Mouse (Mus musculus): ENCODE data around the gene Ccdc122. TPM values are rescaled to one million over a fixed set of nuclear protein-coding genes. Genes with fewer than 3 reads are reported as not detected.

Ccdc122 gene
- polyA plus RNA-seq (2017; shearing (Covaris generic)): 1.7 TPM

DNA sequence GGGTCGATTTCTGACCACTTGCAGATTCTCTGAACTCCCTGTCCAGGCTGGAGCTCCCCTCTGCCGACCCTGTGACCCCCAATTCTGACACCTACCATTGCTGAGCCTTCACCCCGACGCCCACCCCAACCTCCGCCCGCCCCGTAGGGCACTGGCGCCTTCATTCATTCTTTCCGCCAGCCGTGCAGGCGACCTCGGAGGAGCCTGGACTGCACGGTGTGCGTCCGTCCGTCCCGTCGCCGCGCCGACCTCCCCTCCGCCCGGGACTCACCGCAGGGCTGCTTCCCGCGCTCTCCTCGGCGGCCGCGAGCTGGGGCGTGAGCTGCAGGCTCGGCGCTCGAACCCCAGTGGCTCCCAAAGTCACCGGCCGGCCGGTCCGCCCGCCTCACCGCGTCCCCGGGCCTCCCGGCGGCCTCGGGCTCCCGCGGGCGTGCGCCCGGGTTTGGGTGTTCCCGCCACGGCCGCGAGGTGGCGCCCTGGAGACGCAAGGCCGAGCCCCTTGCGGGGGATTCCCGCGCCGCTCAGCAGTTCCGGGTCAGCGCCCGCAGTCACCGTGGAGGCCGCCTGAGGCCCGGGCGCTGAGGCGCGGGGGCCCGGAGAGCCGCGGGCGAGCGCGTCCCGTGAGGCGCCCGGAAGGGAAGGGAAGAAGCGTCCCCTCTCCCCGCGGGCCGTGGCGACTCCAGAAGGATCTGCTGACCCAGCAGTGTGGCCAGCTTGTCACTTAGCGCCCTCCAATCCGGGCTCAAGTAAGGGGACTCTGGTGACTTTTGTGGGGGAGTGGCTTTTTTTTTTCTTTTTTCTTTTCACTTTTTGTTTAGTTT lies at the start of gene Ccdc122, which contains the start of gene Lacc1:
TSS of gene Ccdc122 (plus strand) at position 547 of the 821 bp plus-strand sequence.
TSS of gene Lacc1 (minus strand) at position 679 of the 821 bp plus-strand sequence.

GRCm38 (mm10) chr14:77156222-77156910 lies 119.8 kb downstream of the Ccdc122 start, which contains the start of gene Enox1:
Gene Enox1, plus strand, starts transcription at chr14:77156763.

Other genes starting within 250 kb of the Ccdc122 start
- gene Lacc1, start 132 bp downstream of the Ccdc122 start, polyA plus RNA-seq (2017; shearing (Covaris generic)): 0.40 TPM
- gene Enox1, start 120.0 kb downstream of the Ccdc122 start, polyA plus RNA-seq (2017; shearing (Covaris generic)): 0.09 TPM

Measured in activated CD4-positive, CD25-positive, alpha-beta regulatory T cell, adult 9 weeks (primary cell).